Mouse (Mus musculus) cerebral cortex, adult 2 months (tissue): ENCODE data around the gene Rpa3.

Experiments
- WGBS: fragments of 180-500 bp; shearing (Covaris S2); methylation state at CpG from one replicate; pipeline ENCODE4 v1.1.7; 2018; 5-methylcytosine and 5-hydroxymethylcytosine counted together

Gene Rpa3

DNA sequence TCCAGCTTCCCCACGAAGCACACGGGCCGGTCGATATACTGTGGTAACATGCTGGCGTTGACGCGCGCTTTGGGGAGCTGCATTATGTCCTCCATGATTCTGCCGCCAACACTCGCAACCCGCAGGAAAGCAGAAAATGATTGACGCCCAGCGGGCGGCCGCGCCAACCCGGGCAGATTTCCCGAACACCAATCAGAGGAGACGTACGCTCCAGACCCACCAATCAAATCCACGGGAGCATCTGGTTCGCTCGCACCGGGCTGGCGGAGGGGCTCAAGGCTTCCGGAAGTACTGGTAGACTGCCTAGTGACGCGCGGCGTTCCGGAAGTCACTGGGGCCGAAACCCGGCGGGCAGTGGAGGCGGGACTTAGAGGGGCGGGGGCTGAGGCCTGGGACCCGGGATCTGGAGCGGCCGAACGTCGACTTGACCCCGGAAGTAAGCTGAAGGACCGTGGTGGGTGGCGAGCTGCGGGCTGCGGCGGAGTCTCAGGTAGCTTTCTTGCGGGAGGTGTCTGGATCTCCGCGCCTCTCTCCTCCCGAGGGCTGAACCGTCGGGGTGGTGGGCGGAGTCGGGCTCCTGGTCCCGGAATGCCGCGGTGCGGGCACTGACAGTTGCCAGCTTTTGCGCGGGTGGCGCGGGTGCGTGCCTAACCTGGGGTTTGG lies at the start of gene Rpa3, which contains the start of the genes Umad1 and Gm45062:
Gene Rpa3, minus strand, starts transcription at position 170 of the 663 bp plus-strand sequence.
Gene Umad1, plus strand, starts transcription at position 285 of the 663 bp plus-strand sequence.
Gene Gm45062, plus strand, starts transcription at position 447 of the 663 bp plus-strand sequence.
- under 1% methylated on average over 63 of the region's 64 CpGs for WGBS

DNA sequence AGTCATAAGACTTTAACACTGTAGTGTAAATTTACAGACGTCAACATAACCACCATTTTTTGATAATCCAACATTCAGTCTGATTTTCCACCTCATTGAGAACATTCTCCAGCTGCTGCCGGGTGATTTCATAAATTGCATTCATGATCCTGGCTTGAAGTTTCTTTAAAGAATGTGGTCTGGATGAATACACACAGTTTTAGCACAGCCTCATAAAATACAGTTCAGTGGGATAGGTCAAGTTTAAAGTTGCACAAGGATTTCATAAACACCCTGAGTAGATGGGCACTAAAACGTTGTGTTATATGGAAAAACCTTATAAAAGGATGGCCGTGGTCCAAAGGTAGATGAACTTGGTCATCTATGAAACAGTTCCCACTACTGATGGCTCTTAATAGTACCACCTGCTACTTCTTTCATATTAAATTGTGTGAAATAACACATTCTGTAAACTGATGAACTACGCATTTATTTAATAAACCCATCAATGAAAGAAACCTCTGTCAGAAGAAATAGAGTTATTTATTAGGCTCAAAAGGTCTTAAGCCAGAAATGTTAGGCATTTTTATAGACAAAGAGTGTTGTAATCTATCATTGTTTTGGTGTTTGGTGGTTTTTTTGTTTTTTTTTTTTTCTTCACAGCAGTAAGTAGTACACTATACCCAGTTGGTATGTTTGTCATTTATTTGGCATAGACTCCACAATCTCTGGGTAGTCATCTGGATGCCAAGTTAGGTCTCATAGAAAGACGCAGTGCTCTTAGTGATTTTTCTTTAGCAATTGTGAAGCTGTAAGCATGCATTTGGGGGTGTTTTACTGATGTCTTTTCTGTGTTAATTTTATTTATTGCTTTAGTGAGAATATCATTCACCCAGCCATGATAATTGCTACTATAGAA lies 49.2 kb upstream of the Rpa3 start:
- 71% methylated on average over 6 of the region's 6 CpGs for WGBS

DNA sequence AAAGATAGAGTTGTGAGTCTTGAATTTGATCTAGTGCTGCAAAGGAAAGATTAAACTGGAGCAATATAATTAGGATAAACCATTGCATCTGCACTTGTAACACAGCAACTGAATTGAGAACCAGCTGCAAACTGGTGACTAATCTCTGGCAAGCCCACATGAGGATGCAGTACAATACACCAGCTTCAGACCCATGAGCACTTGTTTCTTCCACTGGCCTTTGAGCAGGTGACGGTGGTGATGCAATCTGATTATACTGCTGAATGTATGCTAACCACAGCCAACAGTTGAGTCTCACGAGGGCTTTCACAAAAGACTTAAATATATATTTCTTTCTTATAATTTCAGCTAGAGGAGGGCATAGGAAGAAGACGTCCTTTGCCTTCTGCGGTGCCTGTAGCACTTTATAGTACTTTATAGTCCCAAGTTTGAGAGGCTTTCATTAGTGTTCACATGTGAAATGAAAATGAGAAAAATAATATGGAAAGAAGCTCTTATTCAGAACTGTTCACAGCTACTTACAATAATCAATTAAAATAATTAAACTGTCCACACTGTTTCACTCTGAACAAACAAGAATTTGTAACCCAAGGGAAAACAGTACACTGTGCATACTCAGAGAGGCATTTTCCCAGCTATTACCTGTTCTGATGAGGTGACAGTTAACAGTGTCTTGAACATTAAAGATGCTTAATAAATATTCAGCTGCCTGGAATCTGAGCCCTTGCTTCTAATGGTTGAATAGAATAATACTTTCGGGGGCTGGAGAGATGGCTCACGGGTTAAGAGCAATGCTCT lies 40.3 kb upstream of the Rpa3 start:
- WGBS = 67% methylated on average over 6 of the region's 6 CpGs

DNA sequence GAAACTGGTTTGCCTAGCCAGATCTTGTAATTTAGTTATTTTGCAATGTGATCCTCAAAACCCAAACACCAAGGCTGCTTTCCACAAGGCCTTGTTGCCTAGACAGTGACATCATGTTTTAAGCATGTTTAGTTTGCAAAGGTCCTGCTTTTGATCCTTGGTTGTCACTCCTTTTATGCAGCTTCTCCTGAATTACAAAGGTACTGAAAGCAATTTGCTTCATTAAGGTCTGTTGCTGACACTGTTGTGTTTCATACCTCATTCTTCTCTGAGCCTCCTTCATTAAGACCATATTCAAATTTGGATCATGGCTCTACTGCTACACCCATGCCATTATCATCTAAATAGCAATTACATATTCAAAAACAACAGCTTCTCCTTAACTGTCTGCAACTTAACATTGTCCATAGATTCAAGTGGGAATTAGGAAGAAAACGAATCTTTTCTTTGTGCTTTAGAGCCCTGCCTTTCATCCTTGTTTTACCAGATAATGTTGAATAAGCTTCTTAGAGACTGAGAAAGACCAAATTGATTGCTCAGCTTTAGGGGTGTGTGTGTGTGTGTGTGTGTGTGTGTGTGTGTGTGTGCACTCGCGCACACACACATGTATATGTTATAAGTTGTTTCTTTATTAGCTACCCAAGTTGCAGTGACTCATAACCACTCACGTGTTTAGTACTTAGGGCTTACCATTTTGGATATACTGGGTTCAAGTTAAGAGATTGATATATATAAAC lies 35.2 kb upstream of the Rpa3 start:
- 64% methylated on average over 4 of the region's 4 CpGs for WGBS

DNA sequence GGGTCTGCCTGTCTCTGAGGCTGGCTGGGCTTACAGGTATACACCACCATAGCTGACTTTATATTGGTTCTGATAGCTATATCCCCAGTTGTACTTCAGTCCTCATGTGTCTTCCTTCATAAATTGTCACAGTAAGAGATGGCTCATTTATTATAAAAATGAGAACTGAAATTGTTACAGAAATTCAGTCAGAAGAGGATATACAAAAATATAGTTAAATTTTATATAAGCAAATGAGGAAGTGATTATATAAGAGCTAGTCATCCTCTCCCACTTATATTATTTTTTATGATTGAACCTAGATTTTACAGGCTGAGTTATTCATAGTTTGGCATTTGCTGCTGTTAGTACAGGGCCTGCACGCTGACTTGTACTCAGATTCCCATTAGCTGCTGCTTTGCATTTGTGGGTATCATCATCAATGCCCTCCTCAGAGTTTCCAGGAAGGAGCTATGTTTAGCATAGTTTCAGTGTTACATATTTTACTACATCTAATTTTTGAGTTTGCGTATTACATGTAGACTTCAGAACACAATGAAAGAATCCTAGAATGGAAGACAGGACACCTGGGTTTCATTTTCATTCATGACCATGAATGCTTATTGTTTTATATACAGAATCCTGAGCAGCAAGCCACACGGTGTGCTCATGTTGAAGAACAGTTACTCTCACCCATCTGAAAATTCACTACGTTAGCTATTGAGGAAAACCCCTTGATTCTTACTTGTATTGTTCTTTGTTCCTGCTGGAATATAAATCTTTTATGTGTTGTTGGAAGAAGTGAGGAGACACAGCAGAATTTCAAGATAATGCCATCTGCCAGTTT lies 30.0 kb upstream of the Rpa3 start:
- WGBS = 37% methylated on average over 4 of the region's 4 CpGs

DNA sequence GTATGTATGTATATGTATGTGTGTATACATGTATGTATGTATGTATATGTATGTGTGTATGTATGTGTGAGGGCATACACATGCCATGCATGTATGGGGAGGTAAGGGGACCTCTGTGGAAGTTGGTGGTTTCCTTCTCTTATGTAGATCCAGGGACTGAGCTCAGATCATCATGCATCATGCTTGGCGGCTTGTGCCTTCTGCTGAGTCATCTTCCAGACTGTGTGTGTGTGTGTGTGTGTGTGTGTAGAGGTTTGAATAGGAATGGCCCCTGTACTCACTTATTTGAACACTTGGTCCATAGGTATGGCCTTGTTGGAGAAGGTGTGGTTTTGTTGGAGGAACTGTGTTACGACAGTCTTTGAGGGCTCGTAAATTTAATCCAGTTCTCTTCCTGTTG lies 27.2 kb upstream of the Rpa3 start:
- WGBS = 96% methylated on average over 3 of the region's 3 CpGs

DNA sequence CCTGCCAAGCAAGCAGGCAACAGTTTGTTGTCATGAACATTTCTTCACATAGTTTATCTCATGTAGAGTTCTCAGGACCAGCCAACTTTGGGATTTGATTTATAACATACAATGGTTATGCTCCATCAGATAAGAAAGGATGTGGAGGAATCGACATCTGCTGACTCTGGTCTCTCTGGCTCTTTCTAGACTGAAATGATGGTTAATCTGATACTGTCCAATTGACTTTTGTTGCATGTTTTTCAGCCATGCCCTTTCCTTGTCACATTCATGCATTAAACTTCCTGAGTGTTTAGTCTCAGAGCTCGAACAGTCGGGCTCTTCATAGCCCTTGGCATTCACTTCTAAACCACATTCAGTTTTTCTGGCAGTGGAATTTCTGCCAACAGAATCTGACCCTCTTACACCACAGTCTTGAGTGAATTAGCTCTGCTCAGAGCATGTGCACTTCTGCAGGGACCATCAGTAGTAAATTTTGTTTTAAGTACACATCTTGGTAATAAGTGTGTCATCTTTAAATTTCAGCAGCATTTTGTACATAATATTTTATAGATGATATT lies 26.5 kb upstream of the Rpa3 start:
- 63% methylated on average over 3 of the region's 3 CpGs for WGBS

DNA sequence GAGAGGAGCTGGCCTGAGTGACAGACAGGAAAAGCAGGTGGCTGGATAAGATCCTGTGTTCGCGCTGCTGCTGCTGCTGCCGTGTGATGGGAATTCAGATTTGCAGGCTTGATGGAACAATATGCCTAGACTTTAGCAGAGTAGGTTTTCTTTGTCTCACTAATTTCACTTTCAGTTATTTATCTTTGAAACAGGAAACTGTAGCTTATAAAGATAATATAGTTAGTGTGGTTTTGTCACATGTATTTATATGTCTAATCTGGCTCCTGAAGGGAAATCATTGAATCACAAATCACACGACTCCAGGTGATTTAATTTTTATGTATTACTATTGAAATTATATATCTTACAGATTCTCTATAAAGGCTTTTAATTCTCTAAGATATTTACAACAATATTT lies 24.3 kb upstream of the Rpa3 start:
- WGBS = 86% methylated on average over 4 of the region's 4 CpGs

DNA sequence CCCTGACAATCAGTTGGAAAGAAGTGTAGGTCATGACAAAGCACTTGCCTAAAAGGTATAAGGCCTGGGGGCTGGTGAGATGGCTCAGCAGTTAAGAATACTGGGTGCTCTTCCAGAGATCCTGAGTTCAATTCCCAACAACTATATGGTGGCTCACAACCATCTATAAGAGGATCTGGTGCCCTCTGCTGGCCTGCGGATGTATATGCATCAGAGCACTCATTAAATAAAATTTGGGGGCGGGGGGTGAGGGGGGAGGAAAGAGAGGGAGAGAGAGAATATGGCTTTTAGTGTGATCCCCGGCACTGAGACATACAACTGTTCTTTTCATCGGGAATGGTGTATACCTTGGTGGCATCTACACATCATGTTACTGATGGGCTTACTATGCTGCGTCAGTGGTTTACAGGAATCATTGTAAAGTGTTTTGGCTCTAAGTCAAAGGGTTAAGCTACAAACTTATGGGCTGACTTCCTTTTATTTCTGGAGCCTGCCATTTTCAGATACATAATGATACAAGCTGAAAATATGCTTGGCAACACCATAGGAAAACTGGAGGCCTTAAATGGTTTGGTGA lies 19.5 kb upstream of the Rpa3 start:
- WGBS = 84% methylated on average over 5 of the region's 5 CpGs

DNA sequence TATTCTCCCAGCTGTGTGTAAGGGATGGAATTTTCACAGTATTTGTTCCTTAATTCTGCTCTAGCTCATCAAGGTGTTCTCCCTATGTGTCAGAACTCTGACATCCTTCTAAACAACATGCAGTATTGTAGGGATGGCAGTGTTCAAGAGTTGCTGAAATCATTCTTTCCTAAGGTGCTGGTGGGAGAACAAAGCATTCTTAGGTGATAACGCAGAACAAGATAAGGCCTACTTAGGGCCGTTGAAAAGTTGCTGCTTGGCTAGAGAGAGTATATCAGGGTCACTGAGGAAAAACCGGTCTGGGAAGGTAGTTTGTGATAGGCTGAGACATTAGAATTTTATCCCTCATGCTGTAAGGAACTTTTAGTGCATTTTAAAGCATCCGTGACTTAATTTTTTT lies 17.5 kb upstream of the Rpa3 start:
- WGBS = 85% methylated on average over 4 of the region's 4 CpGs

DNA sequence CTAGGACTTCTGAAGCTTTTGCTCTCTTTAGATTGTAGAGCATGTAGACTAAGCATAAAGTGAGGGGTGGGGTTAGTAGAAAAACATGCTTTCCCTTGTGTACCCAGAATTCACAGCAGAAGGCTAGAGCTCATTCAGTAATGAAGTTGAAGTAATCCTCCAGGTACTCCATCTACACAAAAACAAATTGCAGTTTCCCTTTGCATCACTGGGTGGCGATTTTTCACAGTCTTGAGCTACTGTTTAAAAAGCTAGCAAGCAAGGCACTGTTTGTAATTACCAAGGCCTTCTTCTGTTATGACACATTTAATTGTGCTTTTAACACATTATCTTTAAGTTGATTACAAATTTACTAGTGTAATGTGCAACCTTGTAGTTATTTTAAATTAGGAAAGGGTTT lies 16.1 kb upstream of the Rpa3 start:
- WGBS = 5% methylated on average over 1 of the region's 1 CpGs

DNA sequence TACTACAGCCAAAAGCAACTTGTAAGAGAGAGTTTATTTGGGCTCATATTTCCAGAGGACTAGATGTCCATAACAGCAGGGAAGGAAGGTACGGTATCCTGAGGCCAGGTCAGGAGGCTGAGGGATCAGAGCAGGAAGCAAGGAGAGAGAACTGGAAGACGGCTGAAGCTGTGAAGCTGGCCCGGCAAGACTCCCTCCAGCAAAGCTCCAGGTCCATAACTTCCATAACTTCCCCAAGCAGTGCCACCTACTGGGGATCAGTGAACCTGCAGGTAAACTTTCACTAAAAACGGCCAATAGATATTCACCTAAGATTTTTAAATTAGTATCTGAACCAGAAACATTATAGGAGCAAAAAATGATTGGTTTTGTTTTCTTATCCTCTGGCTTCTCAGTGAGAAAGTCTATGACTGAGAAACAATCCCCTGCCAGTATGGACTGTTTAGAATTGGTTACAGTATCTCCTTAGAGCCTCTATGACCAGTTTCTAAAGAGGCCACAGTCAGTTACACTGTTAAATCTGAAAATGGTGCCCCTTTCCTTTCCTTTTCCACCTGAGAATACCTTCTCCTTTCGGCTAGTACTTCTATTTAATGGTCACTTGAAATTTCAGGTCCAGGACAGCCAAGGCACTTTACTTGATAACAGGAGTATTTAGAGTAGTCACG lies 15.5 kb upstream of the Rpa3 start:
- WGBS = 37% methylated on average over 6 of the region's 6 CpGs

DNA sequence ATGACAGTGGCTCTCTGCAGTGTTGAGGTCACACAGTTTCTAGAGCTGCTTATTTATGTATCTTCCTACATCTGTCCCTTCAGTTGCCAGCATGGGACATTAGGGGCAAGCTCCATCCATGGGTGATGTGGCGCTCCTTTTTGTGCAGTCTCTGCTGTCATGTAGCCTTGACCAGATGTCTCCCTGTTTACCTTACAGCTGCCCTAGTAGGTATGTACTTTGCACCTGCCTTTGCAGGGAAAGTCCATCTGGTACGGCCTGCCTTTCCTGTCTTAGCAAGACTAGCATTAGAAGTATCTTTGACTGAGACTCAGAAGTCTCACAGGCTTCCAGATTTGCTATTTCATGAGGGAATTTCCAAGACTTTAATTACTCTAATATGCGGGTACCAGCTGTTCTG lies 12.1 kb upstream of the Rpa3 start:
- 87% methylated on average over 3 of the region's 3 CpGs for WGBS

DNA sequence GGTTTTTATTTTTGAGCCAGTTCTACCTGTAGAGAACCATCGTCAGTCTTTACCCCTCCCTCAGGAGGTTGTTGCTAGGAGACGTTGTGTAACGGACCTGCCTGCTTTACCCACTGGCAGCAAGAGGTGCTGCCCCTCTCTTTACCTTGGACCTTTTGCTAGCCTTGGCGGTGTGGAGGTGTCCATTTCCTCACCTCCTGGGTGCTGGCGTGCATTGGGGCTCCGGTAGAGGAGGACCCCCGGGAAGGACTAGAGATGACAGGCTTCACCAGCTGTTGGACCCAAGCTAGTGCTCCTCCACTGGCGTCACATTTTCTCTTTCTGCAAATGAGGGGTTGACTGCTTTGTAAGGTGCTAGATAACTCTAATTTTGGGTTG lies 683 bp upstream of the Rpa3 start:
- WGBS = 1% methylated on average over 8 of the region's 8 CpGs

DNA sequence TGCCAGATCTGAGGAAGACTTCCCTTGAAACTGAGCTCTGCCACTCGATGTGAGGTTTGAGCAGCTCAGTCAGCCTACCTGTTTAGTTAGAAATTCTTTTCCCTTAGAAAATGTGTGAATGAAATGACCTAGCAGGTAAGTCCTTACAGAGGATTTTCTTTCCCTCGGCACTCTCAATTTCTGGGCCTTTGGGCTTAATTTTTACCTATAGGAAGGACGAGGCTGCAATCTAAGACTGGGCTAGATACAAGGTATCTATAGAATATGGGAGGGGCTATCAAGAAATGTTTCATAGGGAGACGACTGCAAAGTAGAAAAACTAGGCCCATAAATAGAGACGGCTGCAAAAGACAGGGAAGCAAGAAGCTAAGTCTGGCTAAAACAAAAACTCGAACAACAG lies 657 bp downstream of the Rpa3 start:
- 2% methylated on average over 6 of the region's 6 CpGs for WGBS

DNA sequence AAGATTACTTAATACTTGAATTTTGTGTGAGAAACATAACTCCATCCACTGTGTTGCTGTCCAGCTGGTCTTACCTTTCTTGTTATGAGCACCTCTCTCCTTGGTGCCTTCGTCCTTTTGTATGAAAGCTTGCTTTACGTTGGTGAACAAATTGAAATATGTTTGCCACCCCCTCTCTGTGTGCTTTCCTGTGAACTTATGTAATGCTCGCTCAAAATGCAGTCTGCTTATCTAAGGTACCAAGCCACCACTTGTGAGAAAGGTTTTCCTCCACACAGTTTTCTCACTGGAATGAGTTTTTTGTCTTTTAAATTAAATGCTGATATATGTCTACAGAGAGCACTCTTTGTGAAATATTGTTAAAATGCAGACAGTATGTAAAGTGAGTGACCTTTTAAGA lies 30.4 kb downstream of the Rpa3 start:
- WGBS = 51% methylated on average over 3 of the region's 3 CpGs

DNA sequence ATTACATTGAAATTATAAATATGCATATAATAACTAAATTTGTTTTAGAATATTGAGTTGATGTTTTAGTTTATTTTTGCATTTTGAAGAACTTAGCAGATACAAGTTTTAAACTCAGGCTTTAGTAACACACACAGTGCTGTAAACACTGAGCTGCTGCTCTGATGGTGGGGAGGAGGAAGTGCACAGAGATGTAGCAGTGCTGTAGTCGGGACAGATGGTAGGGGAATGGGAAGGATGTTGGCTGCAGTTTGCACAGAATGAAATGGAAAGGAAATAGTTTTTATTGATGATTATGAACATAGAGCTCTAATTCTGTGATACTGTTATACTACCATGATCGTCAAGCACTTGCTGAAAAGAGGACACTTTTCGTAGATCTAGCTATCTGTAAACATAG lies 31.9 kb downstream of the Rpa3 start:
- WGBS = 58% methylated on average over 3 of the region's 3 CpGs

DNA sequence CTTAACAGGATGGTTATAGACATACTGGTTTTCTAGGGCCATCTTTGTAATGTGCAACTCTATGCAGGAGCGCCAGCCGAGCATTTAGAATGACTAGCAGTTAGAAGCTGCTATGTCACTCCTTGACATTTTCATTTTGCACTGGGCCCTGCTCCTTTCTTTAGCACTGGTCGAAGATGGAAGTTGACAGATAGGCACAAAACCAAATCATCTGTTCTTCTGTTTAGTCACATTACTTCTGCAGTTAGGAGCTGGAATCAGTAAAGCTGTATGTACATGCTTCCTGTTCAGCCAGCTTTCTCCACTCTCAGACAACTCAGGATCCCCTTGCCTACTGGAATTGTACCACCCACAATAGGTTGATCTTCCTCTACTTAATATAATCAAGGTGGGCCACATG lies 48.3 kb downstream of the Rpa3 start:
- 81% methylated on average over 3 of the region's 3 CpGs for WGBS

DNA sequence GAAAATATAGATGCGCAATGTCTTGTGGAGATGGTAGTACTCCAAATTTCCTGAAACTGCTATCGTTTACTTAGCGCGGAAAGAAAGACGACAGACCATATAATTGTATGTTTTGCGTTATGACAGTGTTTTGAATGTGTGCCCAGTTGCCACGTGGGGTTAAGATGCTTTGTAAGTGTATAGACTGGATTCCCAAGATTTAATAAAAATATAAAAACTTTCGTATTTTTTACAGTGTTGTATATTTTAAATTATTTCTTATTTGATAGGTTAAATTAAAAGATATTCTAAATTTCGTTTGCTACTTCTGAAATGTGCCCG lies 49.1 kb downstream of the Rpa3 start:
- WGBS = 6% methylated on average over 10 of the region's 10 CpGs
